Mouse (Mus musculus) layer of hippocampus, adult 18-20 months (tissue): ENCODE results near the gene Ube2c. TPM values are rescaled to one million over a fixed set of nuclear protein-coding genes. Genes with fewer than 3 reads are reported as not detected.

ENCODE experiments used
- DNase-seq, 2 experiments: peaks; one replicate each; pipeline ENCODE4 v3.0.0; 2022; ENCODE audit warnings: low spot score in 2 of 2
- total RNA-seq, 2 experiments: library from RNA; stranded (reverse); gene quantifications; 2 replicates each; pipeline ENCODE4 v1.2.3; 2021

Gene Ube2c
- total RNA-seq, 2 experiments from 2014 or later: 0.38 TPM; not detected in 1

DNA sequence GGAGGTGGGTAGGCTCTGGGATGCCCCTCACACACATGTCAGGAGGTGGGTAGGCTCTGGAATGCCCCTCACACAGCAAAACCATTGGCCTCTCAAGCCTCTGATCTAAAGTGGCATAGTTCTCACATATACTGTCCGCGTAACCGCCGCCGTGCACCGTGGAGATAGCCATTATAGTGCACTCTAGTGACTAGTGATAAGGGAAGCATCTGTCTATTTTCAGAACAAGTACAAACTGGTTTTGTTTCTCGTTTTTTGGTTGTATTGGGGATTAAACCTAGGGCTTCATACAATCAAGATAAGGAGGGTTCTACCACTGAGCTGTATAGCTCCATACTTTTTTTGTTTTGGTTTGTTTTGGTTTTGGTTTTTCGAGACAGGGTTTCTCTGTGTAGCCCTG, 46.1 kb downstream of the Ube2c start:
- no peak for DNase-seq

DNA sequence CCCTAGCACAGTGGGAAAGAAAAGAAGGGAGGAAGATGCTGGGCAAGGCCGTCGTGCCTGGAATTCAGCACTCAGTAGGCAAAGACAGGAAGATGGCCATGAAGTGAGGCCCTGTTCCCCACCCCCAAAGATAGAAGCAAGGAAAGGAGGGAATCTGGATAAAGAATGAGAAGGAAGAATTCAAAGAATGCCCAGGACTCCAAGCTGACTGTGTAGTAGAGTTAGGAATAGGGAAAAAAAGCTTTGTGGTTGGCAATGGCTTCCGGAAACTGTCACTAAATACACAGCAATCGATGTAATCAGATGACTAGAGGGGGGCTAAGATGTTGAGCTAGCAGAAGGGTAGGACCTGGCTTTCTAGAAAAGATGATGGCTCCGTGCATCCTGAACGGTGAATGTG, 47.5 kb downstream of the Ube2c start:
- no peak for DNase-seq

DNA sequence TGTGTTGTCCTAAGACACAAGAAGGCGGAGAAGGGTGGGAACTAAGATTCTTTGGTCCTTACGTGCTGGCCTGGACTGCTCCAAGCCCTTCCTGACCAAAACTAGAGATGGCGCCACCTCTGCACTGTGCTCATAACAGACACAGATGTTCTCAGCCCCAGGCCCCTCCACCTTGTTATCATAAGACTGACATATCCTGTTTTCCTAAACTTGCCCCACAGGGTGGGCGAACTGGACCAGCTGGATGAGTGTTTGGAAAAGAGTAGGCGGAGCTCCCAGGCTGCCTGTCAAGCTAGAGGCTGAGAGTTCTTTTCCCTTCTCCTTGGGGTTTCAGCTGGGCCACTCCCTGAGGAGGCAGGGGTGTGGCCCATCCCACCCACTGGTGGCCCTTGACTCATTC, 48.0 kb downstream of the Ube2c start:
- no peak for DNase-seq

DNA sequence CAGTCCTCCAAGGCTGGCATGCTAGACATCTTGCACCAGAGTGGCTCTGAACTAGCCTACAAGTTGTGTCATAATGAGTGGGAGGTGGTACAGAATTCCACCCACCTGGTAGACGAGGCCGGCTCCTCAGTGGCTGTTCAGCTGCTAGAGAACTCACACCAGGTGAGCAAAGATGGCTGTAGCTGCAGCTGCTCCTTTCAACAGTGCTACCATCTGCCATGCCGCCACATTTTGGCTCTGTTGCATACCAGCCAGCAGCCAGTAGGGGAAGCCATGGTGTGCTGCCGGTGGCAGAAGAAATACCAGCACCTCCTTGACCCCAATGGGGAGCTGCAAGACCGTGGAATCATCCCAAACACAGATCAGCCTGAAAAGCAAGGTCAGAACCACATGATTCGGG, 51.4 kb downstream of the Ube2c start:
- no peak for DNase-seq

DNA sequence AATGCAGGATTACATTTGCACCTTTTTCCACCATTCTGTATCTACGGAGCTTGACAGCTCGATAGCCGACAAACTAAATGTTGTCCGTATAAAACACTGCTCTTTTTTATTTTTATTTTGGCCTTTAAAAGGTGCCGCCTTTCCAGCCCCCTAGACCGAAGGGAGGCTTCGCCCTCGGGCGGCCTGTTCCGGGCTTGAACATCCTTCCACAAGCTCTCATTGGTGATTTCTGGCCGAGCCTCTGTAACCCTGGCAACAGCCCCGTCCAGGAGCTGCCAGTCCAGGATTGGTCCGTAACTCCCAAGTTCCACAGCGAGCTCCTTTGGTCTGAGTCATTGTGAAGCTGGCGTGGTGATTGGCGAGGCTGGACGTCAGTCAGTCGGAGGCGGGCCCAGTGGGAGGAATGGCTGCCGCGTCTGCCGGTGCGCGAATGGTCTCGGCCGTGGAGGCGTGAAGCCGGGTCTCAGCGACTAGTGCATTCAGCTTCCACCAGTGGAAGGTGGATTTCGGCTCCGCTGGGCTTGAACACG, 53.0 kb downstream of the Ube2c start, which contains the start of gene Zswim1:
Gene Zswim1, plus strand, starts transcription at position 51 of the 530 bp plus-strand sequence.
- peak; percentile 99 to 100 for DNase-seq

DNA sequence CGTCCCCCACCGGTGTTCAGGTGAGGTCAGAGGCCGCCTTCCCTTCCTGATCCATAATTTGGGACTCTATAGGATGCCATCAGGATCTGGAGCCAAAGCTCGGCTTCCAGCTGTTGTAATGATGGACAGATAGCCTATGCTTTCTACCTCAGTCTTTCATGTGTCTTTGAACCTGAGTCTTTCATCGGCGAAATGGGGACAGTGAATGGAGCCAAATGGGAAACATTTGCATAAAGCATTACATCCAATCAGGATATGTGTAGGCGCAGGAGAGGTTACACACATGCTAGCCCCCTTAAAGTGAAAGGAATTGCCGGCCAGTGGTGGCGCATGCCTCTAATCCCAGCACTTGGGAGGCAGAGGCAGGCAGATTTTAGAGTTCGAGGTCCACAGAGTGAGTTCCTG, 53.5 kb downstream of the Ube2c start:
- DNase-seq: no peak

DNA sequence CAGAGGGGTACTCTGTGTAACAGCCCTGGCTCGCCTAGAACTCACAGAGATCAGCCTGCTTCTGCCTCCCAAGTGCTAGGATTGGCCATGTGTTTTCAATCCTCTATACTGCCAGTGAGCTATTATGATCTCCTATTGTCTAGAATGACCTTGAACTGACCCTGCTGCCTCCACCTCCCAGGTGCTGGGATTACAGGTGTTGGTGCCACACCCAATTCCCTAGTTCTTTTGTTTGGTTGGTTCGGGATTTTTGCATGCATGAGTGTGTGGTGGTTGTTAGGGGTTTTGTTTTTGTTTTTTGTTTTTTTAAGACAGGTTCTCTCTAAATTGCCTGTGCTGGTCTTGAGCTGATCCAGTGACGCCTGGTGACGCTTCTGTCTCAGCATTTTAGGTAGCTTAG, 54.3 kb downstream of the Ube2c start:
- no peak for DNase-seq

DNA sequence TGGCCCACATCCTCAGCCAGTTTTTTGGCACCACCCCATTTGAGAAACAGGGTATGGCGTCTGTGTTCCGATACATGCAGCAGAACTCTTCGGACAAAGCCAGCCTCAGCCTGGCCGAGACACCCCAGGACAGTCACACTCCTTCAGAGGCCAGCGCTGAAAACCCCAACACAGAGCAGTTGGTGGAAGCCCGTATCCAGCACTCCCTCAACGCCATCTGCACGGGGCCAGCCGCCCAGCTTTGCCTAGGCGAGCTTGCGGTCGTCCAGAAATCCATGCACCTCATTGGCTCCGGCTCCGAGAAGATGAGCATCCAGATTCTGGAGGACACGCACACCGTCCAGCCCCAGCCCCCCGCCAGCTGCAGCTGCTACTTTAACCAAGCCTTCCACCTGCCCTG, 55.8 kb downstream of the Ube2c start:
- no peak for DNase-seq

DNA sequence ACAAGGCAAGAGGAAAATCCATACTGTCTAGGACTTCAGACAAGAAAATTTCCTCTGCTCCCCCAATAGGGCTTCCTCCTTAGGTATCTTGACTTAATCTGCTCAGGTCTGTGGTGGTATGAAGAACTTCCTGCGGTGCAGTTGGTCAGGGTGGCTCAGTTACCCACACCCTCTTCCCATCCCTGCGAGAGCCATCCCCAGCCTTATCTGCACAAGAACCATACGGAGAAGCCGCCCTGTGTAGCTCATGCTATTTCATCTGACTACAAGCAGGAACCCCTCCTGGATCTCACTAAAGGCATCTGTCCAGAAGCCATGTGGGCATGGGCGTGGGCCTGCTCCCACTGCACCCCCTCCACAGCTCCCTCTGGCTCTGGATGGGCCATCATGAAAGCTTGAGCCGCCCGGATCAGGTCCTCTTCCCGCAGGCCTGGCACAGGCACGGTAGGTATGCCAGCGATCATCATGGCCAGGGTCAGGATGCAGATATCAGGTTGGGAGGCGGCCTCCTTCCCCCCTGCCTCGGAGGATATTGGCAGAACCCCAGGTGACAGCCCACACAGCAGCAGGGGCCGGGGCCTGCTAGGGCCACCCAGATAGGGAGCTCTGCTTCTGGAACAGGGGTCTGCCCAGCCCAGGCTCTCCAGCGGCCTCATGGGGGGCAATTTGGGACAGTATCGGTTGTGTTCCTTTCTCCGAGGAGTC, 57.6 kb downstream of the Ube2c start:
- DNase-seq: no peak

Other genes with a start within 250 kb of the Ube2c start
- gene Wfdc2, start 207.5 kb upstream of the Ube2c start, total RNA-seq: under 1 TPM; 0.67 to 0.96 TPM
- gene Spint3, start 196.4 kb upstream of the Ube2c start, total RNA-seq: not detected
- gene Wfdc6a, start 184.5 kb upstream of the Ube2c start, total RNA-seq: not detected
- not detected for gene Eppin, start 176.3 kb upstream of the Ube2c start, total RNA-seq
- not detected for gene Wfdc6b, start 156.4 kb upstream of the Ube2c start, total RNA-seq
- gene Wfdc8, start 156.3 kb upstream of the Ube2c start, total RNA-seq: not detected
- not detected for gene Wfdc16, start 131.1 kb upstream of the Ube2c start, total RNA-seq
- gene Wfdc10, start 113.9 kb upstream of the Ube2c start, total RNA-seq: not detected
- gene Wfdc9, start 113.3 kb upstream of the Ube2c start, total RNA-seq: not detected
- not detected for gene Wfdc11, start 95.8 kb upstream of the Ube2c start, total RNA-seq
- not detected for gene Wfdc13, start 84.8 kb upstream of the Ube2c start, total RNA-seq
- not detected for gene Spint4, start 71.4 kb upstream of the Ube2c start, total RNA-seq
- gene Spint5, start 54.6 kb upstream of the Ube2c start, total RNA-seq: not detected
- 1 to 10 TPM; 1.4 to 1.7 TPM for gene Wfdc3, start 24.0 kb upstream of the Ube2c start, total RNA-seq
- 10 to 100 TPM; 33.8 to 36.0 TPM for gene Dnttip1, start 23.9 kb upstream of the Ube2c start, total RNA-seq
- gene Tnnc2, start 10.1 kb downstream of the Ube2c start, total RNA-seq: not detected
- gene Snx21, start 15.9 kb downstream of the Ube2c start, total RNA-seq: 10 to 100 TPM; 39.7 to 41.8 TPM
- gene Acot8, start 35.0 kb downstream of the Ube2c start, total RNA-seq: 10 to 100 TPM; 25.6 to 27.0 TPM
- gene Zswim3, start 35.2 kb downstream of the Ube2c start, total RNA-seq: 1 to 10 TPM; 9.1 to 9.3 TPM
- gene Zswim1, start 52.8 kb downstream of the Ube2c start, total RNA-seq: 10 to 100 TPM; 22.7 to 26.3 TPM
- under 1 TPM in 1 of 2 experiments, not detected in 1; 0.43 TPM for gene Spata25, start 58.6 kb downstream of the Ube2c start, total RNA-seq
- gene Ctsa, start 63.0 kb downstream of the Ube2c start, total RNA-seq: 100 to 1,000 TPM; 103 TPM
- 1 to 10 TPM; 2.5 to 3.0 TPM for gene Neurl2, start 63.6 kb downstream of the Ube2c start, total RNA-seq
- gene Pltp, start 87.8 kb downstream of the Ube2c start, total RNA-seq: 10 to 100 TPM; 77.0 to 77.9 TPM
- 10 to 100 TPM; 41.9 to 45.2 TPM for gene Pcif1, start 109.4 kb downstream of the Ube2c start, total RNA-seq
- 10 to 100 TPM; 25.9 to 26.8 TPM for gene Zfp335, start 141.9 kb downstream of the Ube2c start, total RNA-seq
- gene Mmp9, start 170.9 kb downstream of the Ube2c start, total RNA-seq: 1 to 10 TPM; 1.5 to 1.6 TPM
- 100 to 1,000 TPM; 396 to 408 TPM for gene Slc12a5, start 190.9 kb downstream of the Ube2c start, total RNA-seq